Mouse (Mus musculus) intestine, embryonic 15.5 days (tissue): ENCODE results near the gene Cfap74. TPM values are rescaled to one million over a fixed set of nuclear protein-coding genes. Genes with fewer than 3 reads are reported as not detected.
"Not testable (repeated sequence)": the region's sequence is repeated elsewhere in the genome, so short reads cannot be mapped to it uniquely, and the experiment has no call there.

Source experiments
- ATAC-seq: fragments of 200-750 bp; cut with Nextera tagmentation; 2 replicates; pipeline ENCODE4 v1.8.0; 2017; ENCODE audit warnings: moderate TSS enrichment, moderate library complexity
- H3K27ac ChIP-seq: fragments of 300-500 bp; sonication (generic); 2 replicates; pipeline ENCODE4 v1.5.1; 2015; ENCODE audit warnings: mild to moderate bottlenecking, inconsistent platforms
- H3K27me3 ChIP-seq: fragments of 300-500 bp; sonication (generic); replicated peaks from 2 replicates; pipeline ENCODE4 v1.6.1; 2015; ENCODE audit warnings: inconsistent platforms
- H3K36me3 ChIP-seq: fragments of 300-500 bp; sonication (generic); 2 replicates; pipeline ENCODE4 v1.6.1; 2015; ENCODE audit warnings: inconsistent platforms
- H3K4me1 ChIP-seq: fragments of 300-500 bp; sonication (generic); replicated peaks from 2 replicates; pipeline ENCODE4 v1.6.1; 2015; ENCODE audit warnings: inconsistent platforms
- H3K4me2 ChIP-seq: fragments of 300-500 bp; sonication (generic); replicated peaks from 2 replicates; pipeline ENCODE4 v1.6.1; 2015; ENCODE audit warnings: mild to moderate bottlenecking, inconsistent platforms
- H3K4me3 ChIP-seq: fragments of 300-500 bp; sonication (generic); replicated peaks from 2 replicates; pipeline ENCODE4 v1.5.1; 2015; ENCODE audit warnings: inconsistent platforms
- H3K9ac ChIP-seq: fragments of 300-500 bp; sonication (generic); 2 replicates; pipeline ENCODE4 v1.6.1; 2015; ENCODE audit warnings: inconsistent platforms
- H3K9me3 ChIP-seq: fragments of 300-500 bp; sonication (generic); 2 replicates; pipeline ENCODE4 v1.6.1; 2016; ENCODE audit warnings: inconsistent platforms
- WGBS: fragments of 180-500 bp; shearing (Covaris S2); methylation state at CpG from one replicate; pipeline ENCODE4 v1.1.7; 2015; 5-methylcytosine and 5-hydroxymethylcytosine counted together
- polyA plus RNA-seq: library from polyadenylated mRNA; unstranded; fragments of >200 nt; fragmentation: Nextera tagmentation; extraction: Ambion mirVana; gene quantifications from 2 replicates; pipeline ENCODE4 v1.2.1, GENCODE M21; 2015

Gene Cfap74
- polyA plus RNA-seq, 1 experiment from 2014 or later: 2.3 TPM

DNA sequence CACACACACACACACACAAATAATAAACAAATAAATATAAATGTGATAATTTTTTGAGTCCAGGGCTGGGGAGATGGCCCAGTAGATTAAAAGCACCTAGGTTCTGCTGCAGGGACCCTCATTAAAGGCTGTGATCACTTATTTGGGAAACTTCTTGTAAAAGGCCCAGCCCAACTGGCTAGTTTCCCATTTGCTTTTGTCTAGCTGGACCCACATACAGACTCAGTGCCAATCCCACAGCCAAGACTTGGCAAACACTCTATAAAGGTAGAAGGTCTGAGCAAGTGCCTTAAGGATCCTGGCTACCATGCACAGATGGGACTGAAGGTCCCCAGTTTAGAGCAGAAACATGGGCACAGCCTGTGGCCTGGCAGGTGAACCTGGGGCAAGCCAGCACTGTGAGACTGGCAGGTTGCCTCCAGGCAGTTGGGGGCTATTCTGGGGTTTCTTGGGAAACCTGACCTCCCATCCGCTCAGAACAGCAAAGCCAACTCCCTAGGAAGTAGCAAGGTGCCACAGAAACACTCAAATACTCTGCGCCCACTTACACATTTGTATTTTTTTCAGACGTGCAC is 63.8 kb downstream of the Cfap74 start:
- Histone ChIP-seq H3K4me2 (0 out of 2 replicates have a peak overlapping the region, but pooled peaks have one; percentile 26), H3K9me3 (no peaks in the 10 kb centered on the region), H3K9ac (no peak overlapping the region), H3K4me3 (no peak overlapping the region), H3K27me3 (no peaks in the 10 kb centered on the region), H3K36me3 (no peaks in the 10 kb centered on the region), H3K27ac (peak overlapping the region; percentile 44), H3K4me1 (no peaks in the 10 kb centered on the region; the same call in 1 of the 2 replicates)
- peak; percentile 2; the same call in 1 of the 2 replicates for ATAC-seq
- WGBS: 58% methylated on average over 3 of the region's 3 CpGs

DNA sequence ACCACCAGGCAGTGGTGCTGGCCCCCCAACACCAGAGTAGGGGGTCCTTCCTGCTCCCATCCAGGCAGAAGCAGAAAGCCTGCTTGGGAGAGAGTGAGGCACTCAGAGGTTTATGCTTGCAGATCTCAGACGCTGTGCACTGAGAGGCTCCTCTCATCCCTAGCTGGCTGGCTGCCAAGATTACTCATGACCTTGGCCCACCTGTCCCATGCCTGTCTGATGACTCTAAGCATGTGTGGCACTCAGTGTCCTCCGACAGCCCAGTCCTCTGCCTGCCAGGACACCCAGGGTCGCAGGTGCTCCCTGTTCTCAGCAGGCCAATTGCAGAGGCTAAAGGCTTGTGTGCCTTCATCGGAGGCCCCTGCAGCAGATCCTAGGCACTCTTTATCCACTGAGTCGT is 64.3 kb downstream of the Cfap74 start:
- H3K9me3 ChIP-seq: no peaks in the 10 kb centered on the region
- 38% methylated on average over 5 of the region's 5 CpGs for WGBS
- peak; percentile 89 for ATAC-seq
- H3K4me2 ChIP-seq: 0 out of 2 replicates have a peak overlapping the region, but pooled peaks have one; percentile 26
- no peaks in the 10 kb centered on the region; the same call in 1 of the 2 replicates for H3K4me1 ChIP-seq
- no peaks in the 10 kb centered on the region for H3K27me3 ChIP-seq
- no peaks in the 10 kb centered on the region for H3K36me3 ChIP-seq
- no peak overlapping the region for H3K4me3 ChIP-seq
- H3K9ac ChIP-seq: no peak overlapping the region
- H3K27ac ChIP-seq: peak overlapping the region; percentile 44

DNA sequence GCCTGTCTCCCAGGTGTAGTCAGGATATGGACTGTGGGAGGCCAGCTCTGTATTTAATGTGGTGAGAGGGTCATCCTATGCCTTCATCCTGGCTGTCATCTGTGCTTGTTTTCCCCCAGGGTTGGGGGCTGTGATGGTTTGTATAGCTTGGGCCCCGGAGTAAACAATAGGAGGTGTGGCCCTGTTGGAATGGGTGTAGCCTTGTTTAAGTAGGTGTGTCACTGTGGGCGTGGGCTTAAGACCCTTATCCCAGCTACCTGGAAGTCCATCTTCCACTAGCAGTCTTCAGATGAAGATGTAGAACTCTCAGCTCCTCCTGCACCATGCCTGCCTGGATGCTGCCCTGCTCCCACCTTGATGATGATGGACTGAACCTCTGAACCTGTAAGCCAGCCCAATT is 64.8 kb downstream of the Cfap74 start:
- H3K27ac ChIP-seq, H3K36me3 ChIP-seq: not testable (repeated sequence)

DNA sequence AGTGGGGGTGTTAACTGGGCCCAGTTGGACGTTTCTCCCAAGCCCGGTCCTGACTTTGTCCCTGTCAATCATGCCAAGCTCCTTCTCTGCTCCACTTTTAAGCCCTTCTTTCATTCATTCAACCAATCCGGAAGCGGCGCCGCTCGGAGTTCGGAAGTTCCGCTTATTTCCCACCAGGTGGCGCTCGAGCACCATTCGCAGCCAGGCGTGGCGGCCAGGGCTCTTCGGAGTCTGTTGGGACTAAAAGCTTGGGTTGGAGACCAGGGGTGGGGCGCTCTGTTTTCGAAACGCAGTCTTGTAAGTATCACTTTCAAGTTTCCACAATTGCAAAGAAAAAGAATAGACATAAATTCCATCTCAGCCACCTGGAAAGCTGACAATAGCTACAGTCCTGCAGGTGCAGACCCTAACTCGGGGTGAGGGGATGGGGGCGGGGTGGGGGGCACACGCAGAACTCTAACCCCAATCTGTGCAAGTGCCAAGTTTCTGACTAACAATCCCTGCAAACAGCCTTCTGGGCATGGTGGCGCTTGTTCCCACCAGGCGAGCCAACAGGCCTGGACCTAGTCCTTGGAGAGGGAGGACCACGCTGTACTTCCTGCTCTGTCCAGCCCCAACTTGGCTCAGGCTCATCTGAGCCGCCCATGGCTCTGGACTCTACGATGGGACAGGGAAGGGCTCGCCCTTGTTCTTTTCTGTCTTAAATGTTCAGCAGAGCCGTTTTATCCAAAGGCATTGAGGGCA is 72.6 kb downstream of the Cfap74 start:
- ATAC-seq: peak; percentile 86
- Histone ChIP-seq H3K4me2 (peak overlapping the region; percentile 59), H3K4me3 (peak overlapping the region; percentile 18), H3K27me3 (no peaks in the 10 kb centered on the region), H3K9me3 (no peaks in the 10 kb centered on the region), H3K36me3 (no peaks in the 10 kb centered on the region), H3K4me1 (peaks cover 8% of the 10 kb centered on the region), H3K9ac (no peak overlapping the region), H3K27ac (0 out of 2 replicates have a peak overlapping the region, but pooled peaks have one; percentile 28)
- WGBS: 20% methylated on average over 28 of the region's 28 CpGs

More for the DNA sequence above, 64.8 kb downstream of the Cfap74 start:
- not testable (repeated sequence) for H3K9me3 ChIP-seq, H3K4me2 ChIP-seq, H3K4me3 ChIP-seq, H3K27me3 ChIP-seq, H3K9ac ChIP-seq, H3K4me1 ChIP-seq
- WGBS: 49% methylated on average over 2 of the region's 2 CpGs
- ATAC-seq: peak; percentile 11; the same call in 1 of the 2 replicates

DNA sequence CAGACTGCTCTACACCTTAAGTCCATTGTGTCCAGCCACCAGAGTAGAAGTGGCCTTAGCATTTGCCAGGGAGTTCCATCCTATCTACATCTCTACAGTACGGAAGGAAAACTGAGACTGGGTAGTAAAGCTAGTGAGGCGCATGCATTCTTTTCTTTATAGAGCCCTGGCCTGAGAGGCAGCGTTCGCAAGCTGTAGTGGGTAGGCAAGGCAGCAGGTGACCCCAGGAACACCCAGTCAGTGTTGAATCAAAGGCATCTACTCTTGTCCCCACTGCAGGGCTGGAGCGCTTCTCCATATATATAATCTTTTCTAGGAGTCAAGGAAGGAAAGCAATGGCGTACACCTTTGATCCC is 73.1 kb downstream of the Cfap74 start:
- H3K9me3 ChIP-seq: no peaks in the 10 kb centered on the region
- no peak for ATAC-seq
- peaks cover 13% of the 10 kb centered on the region for H3K4me1 ChIP-seq
- H3K4me2 ChIP-seq: peak overlapping the region; percentile 59; the same call in 1 of the 2 replicates
- no peak overlapping the region for H3K27ac ChIP-seq
- no peak overlapping the region for H3K9ac ChIP-seq
- no peak overlapping the region for H3K4me3 ChIP-seq
- WGBS: 91% methylated on average over 6 of the region's 6 CpGs
- no peaks in the 10 kb centered on the region for H3K36me3 ChIP-seq
- no peaks in the 10 kb centered on the region for H3K27me3 ChIP-seq

DNA sequence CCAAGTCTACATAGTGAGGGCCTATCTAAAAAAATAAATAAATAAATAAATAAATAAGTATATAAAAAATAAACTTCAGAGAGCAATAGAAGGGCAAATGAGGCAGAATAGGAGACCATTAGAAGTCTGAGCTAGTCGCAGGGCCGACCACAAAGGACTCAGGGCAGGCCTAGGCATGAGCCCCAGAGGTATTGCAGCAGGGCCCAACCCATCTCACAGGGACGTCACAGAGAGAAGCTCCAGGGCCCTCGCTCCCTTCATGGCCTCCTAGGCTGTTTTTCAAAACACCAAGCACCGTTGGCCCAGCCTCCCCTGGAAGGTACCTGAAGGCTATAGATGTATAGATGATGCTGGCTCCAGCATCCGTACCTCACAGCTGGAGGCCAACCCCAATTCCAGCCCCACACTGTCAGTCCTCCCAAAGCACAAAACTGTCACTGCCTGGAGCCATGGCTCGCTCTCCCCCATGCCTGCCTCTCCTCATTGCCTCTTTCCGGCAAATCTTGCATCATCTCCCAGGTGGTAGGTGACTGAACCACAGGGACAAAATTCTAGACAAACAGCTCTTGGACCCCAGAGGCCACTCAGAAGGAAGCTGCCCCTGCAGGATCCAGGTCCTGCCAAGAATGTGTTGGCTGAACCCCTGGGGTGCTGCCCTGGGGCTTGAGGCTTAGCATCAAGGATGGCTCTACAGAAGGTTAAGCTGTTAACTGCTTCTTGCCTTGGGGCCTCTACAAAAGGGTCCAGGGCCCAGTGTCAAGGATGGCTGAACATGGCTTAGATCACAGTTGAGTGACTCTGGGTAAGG is 73.9 kb downstream of the Cfap74 start:
- Histone ChIP-seq H3K4me3 (no peak overlapping the region), H3K4me2 (no peak overlapping the region), H3K36me3 (no peaks in the 10 kb centered on the region), H3K9ac (no peak overlapping the region), H3K9me3 (no peaks in the 10 kb centered on the region), H3K27ac (no peak overlapping the region), H3K27me3 (no peaks in the 10 kb centered on the region), H3K4me1 (peaks cover 22% of the 10 kb centered on the region)
- ATAC-seq: no peak
- WGBS: 87% methylated on average over 8 of the region's 8 CpGs

DNA sequence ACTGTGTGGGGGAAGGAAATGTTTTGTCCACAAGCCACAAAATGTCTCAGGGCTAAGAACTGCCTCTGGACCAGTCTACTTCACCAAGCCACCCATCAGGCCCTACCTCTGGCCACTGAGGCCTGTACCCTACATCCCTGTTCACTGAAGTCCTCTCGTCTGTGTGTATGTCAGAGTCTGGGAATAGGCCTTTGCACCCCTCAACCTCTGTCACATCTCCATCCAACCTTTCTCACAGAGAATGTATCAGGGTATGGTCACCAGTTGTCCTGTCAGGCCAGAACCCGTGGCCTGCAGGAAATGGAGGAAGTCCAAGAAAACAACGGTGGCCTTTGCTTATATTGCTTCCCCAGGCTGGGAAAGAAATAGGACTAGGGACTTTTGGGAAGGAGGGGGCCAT is 76.5 kb downstream of the Cfap74 start:
- Histone ChIP-seq H3K9me3 (no peaks in the 10 kb centered on the region), H3K36me3 (no peaks in the 10 kb centered on the region), H3K27ac (0 out of 2 replicates have a peak overlapping the region, but pooled peaks have one; percentile 18), H3K4me2 (no peak overlapping the region), H3K9ac (no peak overlapping the region), H3K4me3 (no peak overlapping the region), H3K4me1 (peaks cover 46% of the 10 kb centered on the region), H3K27me3 (no peaks in the 10 kb centered on the region)
- ATAC-seq: no peak
- WGBS: 69% methylated on average over 3 of the region's 3 CpGs

DNA sequence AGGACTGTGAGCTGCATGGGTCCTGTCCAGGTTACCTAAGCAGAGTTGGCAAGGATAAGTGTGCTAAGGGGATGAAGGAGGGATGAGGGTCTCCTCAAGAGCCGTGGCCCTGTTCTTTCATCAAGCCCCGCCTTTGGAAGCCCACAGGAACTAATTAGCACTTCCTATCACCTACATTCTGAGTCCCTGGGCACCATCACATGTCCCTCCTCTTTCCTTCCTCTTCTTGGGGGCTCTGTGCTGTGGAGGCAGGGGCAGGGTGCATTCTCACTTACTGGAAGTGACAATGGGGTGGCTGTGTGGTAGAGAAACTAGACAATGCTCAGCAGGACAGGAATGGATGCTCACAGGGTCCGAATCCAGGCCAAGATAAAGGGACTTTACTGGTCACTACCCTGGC is 78.8 kb downstream of the Cfap74 start:
- H3K27me3 ChIP-seq: no peaks in the 10 kb centered on the region
- ATAC-seq: no peak
- WGBS: 31% methylated on average over 3 of the region's 3 CpGs
- no peak overlapping the region for H3K4me3 ChIP-seq
- H3K9me3 ChIP-seq: no peaks in the 10 kb centered on the region
- H3K27ac ChIP-seq: peak overlapping the region; percentile 90
- H3K36me3 ChIP-seq: no peaks in the 10 kb centered on the region
- H3K9ac ChIP-seq: 0 out of 2 replicates have a peak overlapping the region, but pooled peaks have one; percentile 2
- H3K4me2 ChIP-seq: 0 out of 2 replicates have a peak overlapping the region, but pooled peaks have one; percentile 7
- peaks cover 44% of the 10 kb centered on the region for H3K4me1 ChIP-seq

DNA sequence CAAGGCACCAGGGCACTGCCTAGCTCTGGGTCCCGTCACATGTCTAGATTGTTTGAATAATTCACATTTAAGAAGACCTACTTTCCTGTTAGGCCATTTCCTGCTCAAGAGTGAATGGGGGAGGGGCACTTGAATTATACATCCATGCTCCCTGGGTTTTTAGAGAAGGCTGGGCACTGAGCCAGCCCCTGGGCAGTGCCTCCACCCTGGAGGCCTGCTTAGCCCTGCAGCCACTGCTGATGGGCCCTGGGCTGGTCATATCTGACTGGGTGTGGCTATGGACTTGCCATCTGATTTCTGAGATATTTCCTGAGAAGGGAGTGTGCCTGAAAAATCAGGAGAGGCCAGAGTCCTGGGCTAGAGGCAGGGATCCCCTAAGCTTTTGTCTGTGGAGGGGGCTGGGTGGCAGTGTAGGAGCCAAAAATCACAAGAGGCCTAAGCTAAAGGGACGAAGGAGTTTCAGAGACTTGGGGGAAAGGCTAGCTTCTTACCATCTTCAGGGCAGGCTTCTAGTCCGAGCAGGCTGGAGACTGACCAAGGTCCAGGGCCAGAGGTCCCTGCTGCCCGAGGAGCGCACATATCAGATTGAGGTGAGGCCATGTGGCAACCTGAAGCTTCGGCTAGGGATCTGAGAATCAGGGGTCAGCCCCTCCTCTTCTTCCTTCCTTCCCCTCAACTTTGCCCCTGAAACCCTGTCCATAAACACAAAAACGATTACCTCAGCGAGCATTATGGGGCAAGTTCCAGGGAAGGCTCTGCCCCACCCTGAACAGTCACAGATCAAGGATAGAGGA is 79.4 kb downstream of the Cfap74 start:
- 0 out of 2 replicates have a peak overlapping the region, but pooled peaks have one; percentile 2 for H3K9ac ChIP-seq
- H3K9me3 ChIP-seq: no peaks in the 10 kb centered on the region
- H3K27ac ChIP-seq: peak overlapping the region; percentile 90
- no peaks in the 10 kb centered on the region for H3K36me3 ChIP-seq
- peaks cover 45% of the 10 kb centered on the region for H3K4me1 ChIP-seq
- H3K4me3 ChIP-seq: no peak overlapping the region
- peak; percentile 88 for ATAC-seq
- H3K4me2 ChIP-seq: peak overlapping the region; percentile 27
- no peaks in the 10 kb centered on the region for H3K27me3 ChIP-seq
- 27% methylated on average over 8 of the region's 8 CpGs for WGBS

DNA sequence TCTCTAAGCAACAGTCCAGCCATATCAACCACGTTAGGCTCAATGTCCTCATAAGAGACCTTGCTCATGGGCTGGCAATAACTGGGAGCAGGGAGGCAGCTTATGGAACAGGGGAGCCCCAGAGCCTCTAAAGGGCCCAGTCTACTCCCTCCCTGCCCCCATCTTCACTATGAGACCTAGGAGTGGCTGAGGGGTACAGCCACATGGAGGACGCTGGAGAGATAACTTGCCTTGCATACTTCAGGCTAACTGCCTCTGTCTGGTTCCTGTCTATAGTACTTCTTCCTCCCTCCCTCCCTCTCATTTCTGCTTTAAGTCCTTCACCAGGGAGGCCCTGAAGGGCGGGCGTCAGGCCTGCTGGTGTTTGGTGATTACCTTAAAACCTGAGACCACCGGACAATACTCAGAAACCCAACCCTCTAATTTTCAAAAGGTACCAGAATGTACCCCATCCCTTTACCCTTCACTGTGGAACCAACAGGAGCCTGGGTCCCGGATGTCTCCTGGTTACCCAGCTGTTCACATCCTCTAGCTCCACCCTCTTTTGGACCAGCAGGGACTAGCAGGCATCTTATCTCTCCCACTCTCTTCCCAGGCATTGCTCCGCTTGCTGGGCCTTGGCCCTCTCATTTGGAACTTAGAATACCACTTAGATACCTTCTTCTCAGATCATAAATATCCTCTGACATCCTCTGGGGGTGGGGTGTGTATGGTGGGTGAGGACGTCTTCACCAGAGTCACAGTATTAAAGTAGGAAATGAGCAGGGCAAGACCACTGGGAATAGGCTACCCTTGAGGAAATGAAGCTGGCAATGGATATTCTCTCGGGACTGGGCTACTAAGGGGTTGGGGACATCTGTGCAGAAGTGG is 80.3 kb downstream of the Cfap74 start:
- Histone ChIP-seq H3K4me3 (no peak overlapping the region), H3K9ac (no peak overlapping the region), H3K9me3 (no peaks in the 10 kb centered on the region), H3K27me3 (no peaks in the 10 kb centered on the region), H3K36me3 (no peaks in the 10 kb centered on the region), H3K4me1 (peaks cover 51% of the 10 kb centered on the region), H3K27ac (peak overlapping the region; percentile 90), H3K4me2 (no peak overlapping the region)
- no peak for ATAC-seq
- 73% methylated on average over 9 of the region's 9 CpGs for WGBS

DNA sequence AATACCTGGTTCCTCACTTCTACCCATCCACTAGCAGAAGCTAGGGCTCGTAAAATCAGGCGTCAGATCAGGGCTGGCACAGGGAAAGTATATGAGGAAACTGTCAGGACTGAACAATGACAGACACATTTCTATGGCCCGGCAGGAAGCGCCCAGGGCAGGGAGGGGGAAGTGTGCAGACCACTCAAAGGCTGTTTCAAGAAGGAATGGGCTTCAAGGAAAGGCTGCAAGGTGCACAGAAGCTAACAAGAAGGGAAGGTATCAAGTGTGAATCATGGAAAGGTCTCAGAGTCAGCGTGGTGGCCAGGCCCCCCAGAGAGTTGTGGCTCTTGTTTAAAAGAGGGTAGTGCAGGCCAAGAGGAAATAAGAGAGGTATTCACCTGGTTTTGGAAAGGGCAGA is 81.5 kb downstream of the Cfap74 start:
- Histone ChIP-seq H3K4me3 (peak overlapping the region; percentile 98), H3K9me3 (no peaks in the 10 kb centered on the region), H3K27ac (peak overlapping the region; percentile 78), H3K4me2 (peak overlapping the region; percentile 76), H3K36me3 (no peaks in the 10 kb centered on the region), H3K4me1 (peaks cover 57% of the 10 kb centered on the region), H3K9ac (peak overlapping the region; percentile 99), H3K27me3 (no peaks in the 10 kb centered on the region)
- 21% methylated on average over 5 of the region's 5 CpGs for WGBS
- no peak for ATAC-seq
